Mouse (Mus musculus) yolk sac, embryonic 10.5 days (tissue): ENCODE data around the gene Ubap2l.

ENCODE experiments used
- DNase-seq: peaks from one replicate; pipeline ENCODE4 v3.0.0-alpha.2; 2017; ENCODE audit warnings: low spot score

Ubap2l gene

DNA sequence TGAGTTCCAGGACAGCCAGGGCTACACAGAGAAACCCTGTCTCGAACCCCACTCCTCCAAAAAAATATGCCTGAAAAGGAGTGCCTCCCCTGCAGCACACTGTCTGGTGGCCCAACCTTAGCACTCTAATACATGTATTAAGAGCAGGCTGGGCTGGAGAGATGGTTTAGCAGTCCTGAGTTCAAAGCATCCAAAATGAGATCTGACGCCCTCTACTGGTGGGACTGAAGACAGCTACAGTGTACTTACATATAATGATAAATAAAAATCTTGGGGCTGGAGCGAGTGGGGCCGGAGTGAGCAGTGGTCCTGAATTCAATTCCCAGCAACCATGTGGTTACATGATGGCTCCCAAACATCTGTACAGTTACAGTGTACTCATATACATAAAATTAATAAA, 85.5 kb downstream of the Ubap2l start:
- no peak for DNase-seq

DNA sequence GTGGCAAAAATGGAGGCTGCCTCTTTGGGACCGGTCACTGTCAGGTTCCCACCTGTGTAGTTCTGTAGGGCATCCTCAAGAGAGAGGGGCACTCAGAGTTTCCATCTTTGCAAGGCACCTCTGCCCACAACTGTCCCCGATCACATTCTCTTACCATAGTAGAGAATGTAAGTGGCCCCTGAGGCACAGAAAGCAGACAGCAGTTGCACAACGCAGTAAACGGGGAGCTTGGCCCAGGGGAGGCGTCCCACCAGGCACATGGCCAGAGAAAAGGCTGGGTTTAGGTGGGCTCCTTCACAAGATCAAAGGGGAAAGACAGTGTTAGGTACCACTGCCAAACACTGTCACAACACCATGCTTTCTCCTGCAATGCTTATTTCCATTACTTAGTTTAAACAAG, 86.5 kb downstream of the Ubap2l start:
- DNase-seq = no peak

DNA sequence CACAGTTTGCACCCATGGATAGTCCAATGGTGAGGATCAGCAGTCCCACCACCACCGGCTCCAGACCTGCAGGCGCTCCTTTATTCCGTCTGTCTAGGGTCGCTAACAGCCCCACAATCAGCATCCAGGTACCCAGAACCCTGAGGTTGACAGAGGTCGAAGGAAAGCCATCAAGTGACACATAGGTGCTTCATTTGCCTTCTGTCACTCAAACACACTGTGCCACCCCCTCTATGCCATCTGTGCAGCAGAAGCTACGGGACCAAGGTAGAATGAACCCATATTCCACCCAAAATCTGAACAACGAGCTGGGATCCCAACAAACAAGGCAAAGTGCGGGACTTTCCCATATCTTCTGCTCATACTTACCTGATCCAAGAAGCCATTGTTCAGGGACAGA, 86.9 kb downstream of the Ubap2l start:
- DNase-seq = no peak

DNA sequence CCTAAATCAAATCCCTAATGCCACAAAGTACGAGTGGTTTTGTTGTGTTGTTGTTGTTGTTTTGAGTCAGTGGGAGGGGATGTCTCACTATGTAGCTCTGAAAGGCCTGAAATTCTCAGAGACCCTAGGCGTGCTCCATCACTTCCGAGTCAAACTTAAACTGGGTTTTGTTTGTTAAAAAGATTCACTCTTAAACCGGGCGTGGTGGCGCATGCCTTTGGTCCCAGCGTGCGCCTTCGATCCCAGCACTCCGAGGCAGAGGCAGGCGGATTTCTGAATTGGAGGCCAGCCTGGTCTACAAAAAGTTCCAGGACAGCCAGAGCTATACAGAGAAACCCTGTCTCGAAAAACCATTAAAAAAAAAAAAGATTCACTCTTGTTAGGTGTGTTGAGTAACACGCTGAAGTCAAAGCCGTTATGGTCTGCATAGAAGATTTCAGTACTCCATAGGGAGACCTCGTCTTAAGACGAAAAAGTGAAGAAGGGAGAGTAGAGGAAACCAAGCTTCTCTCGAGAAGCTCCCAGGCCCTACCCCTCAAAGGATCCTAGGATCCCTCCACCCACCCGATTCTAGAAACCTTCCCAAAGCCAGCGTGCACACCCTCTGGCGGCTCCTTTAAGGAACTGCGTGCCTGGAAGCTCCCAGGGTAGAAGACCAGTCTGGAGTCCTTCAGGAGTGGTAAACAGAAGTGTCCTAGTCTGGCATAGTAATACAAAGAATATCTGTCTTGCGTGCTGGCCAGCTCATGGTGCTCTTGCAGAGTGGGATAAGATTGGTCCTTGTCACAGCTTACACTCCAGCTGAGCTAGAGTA, 88.3 kb downstream of the Ubap2l start:
- DNase-seq = peak; percentile 41

DNA sequence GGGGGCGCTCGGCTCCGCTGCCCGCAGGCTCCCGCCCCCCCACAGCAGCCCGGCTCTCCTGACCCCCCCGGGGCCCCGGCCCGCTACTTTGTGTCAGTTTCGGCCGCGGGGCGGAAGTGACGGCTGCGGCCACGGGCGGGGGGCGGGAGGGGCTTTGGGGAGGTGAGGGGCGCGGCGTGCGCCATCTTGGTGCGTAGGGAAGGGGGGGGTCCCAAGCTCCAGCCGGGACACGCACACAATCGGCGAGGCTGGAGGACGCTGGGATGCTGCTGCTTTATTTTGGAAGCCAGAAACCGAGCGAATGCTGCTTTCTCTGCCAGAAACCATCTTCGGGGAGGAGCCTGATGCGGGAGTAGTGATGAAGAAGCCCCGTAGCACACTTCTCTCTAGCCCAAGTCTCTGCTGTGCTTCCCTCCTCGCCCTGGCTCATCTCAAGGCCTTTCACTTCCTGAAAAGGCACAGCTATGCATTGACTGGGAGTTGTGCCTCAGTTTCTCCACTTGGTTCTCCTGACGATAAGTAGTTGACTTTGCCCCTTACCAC, 89.1 kb downstream of the Ubap2l start, which contains the start of gene Atp8b2:
Atp8b2 (minus strand) TSS at position 288 of the 543 bp plus-strand sequence.
- peak; percentile 82 for DNase-seq

DNA sequence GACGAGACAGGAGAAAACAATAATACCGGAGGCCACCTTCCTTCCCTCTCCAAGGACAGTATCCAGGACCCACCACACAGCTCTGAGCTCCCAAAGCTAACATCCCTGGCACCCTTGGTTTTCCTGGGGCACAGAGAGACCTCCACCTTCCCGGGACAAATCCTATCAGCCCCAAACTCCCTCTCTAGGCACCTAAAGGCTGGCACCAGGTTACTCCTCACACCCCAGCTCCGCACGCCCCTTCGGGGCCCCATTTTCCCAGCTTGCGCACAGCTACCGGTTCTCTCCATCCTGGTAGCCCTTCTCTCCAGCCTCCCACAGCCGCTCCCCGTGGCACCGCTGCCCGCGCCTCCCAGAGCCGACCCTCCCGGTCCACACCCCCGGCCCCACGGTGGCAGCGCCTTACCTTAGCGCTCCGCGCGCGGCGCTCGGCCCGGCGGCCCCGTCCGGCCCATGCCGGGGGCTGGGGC, 89.6 kb downstream of the Ubap2l start:
- DNase-seq = peak; percentile 26

DNA sequence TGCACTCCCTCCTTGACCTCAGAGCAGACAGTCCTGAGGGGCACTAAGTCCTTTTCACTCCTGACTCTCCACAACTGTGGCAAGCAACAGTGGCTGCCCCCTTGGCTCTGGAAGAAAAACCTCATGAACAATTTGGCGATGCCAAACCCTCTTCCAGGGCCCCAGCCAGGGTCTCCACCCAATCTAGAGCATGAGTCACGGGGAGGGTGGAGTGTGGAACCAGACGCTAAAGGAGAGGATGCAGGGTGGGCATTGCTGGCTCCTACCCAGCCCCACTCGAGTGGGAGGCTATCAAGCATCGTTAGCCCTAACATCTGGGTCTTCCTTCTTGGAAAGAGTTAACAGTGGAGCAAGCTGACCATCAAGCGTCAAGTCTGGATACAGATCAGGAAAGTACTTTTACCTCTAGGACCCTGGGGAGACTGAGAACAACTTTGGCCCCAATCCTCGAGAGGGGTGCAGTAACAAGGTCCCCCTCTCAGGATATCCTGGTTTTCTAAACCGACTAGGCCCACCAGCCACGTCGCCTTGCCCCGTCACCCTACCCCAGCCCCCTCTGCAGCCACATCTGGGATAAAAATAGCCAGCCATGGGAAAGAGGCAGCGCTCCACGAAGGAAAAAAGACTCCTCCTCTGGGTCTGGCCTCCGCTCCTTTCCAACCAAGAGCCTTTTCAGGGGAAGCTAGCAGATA, 90.2 kb downstream of the Ubap2l start:
- DNase-seq = peak; percentile 26

DNA sequence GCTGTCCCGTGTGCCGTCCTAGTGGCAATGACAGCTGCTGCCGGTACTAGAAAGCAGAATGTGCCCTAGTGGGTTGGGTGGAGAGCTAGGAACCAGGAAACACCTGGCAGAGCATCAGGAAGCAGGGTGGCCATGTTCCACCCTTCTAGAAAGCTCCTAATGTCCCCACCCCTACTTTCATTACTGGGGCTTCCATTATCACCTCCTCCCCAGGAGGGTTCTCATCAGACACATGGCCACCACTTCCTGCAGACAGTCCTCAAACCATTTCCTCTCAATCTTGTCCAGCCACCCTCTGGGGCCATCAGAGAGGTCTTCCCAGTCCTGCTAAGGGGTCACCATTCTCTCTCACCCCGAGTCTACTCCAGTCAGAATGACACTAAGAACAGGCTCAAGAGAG, 91.0 kb downstream of the Ubap2l start:
- no peak for DNase-seq

DNA sequence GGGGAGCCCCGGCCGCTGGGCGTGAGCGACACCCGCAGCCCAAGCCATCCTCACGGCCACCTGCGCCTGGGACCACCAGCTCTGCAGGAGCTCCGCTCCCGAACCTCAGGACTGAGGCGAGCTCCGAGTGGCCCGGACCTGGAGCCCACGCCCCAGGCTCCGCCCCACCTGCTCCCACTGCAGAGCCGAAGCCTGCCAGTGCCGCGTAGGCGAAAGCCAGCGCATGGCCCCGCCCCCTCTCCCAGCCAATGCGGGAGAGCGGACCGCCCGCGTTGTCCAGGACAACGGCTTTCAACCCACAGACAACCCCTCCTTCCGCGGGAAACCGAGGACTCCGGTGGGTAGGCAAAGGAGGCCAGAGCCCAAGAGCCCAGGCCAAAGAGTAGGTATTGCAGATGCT, 92.0 kb downstream of the Ubap2l start:
- DNase-seq = peak; percentile 86

DNA sequence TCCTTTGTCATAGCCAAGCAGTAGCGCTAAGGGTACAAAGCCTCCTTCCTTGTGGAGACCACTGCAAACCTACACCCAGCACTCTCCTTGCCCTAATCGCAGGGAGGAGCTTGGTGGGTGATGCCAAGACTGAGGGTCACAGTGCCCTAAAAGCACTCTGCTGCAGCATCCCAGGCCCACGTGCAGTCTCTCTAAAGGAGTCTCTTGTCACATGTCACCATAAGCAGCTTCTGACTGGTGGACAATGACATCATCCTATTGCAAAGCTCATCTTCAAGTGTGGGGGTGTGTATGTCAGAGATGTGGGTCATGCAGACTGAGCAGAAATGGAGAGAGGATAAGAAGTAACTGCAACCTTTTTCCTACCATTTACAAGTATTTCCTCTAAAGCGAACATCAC, 93.0 kb downstream of the Ubap2l start:
- DNase-seq = no peak

DNA sequence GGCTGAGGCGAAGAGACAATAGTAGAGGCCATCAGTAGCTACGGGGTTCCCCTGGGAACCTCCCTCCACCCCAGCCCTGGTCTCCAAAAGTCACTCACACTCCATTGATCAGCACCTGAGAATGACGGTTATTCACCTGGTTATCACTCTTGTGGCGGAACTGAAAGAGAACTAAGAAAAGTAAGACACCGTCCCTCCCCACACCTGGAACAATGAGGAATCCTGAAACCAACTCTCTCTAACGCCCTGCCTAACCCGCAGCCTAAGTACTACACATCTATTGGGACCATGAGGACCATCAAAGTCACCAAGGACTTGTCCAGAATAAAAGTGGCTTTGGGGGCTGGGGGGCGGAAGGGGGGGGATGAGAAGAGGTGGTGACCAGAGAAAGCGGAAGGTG, 94.5 kb downstream of the Ubap2l start:
- DNase-seq = no peak

DNA sequence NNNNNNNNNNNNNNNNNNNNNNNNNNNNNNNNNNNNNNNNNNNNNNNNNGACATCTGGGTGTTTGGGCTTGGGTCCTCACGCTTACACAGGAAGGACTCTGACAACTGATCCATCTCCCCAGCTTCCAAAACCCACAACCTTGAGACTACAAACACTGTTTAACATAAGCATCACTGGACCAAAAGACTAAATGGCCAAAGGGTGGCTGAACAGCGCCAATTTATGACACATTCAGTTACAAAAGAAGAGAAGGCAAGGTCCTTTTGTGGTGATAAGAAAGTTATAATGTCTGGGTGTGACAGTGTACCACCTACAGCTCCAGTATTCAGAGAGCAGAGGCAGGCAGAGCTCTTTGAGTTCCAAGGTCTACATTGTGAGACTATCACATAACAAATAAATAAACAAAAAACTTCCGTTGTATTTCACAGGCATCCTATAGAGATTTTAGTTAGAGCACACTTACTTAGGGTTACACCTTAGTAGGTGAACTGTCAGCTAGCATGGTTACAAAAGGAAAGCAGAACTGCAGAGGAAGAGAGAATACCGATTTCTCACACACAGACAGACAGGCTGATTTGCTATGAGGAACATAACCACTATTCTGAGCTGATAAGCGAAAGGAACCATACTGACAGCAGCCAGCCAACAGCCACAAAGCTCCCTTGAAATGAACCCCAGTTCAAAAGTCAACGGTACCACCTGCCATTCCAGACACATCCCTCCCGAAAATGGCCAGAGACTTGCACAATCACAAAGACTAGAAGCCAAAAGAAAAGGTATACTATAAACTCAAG, 96.1 kb downstream of the Ubap2l start:
- DNase-seq = no peak

DNA sequence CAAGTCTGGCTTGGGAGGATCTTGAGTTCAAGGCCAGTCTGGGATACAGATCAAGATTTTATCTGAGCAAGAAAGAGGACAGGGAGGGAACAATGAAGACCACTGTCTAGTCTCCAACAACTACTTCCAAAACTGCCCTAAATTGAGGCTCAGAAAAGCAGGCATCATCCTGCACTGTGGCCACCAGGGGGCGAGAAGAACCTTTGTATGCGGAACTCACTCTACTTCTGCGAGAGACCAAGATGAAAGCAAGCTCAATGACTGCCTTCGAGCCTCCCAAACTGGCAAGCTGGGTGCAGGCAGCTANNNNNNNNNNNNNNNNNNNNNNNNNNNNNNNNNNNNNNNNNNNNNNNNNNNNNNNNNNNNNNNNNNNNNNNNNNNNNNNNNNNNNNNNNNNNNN, 99.0 kb downstream of the Ubap2l start:
- peak; percentile 48 for DNase-seq
